Mouse (Mus musculus) 416B (cell line): Measurements from ENCODE around the gene Bpifb9a.
"Not testable (repeated sequence)": the region's sequence is repeated elsewhere in the genome, so short reads cannot be mapped to it uniquely, and the experiment has no call there.

Source experiments
- DNase-seq: peaks from one replicate; pipeline ENCODE4 v3.0.0; 2011; ENCODE audit warnings: low read depth

The Bpifb9a gene

GRCm38 (mm10) chr2:154304604-154305003 is 47.0 kb downstream of the Bpifb9a start:
- DNase-seq, result not testable (repeated sequence)

GRCm38 (mm10) chr2:154306927-154307326 is 49.3 kb downstream of the Bpifb9a start, which contains the start of gene Bpifb9b:
Gene Bpifb9b (plus strand): TSS chr2:154307227.
- not testable (repeated sequence) for DNase-seq

- not testable (repeated sequence) for DNase-seq
These were observed 56.1 kb downstream of the Bpifb9a start for GRCm38 (mm10) chr2:154313771-154314170.
